Mouse (Mus musculus): Measurements from ENCODE around the gene Arl6. TPM values are rescaled to one million over a fixed set of nuclear protein-coding genes. Genes with fewer than 3 reads are reported as not detected.

Arl6 gene
- polyA plus RNA-seq, 1 experiment from 2014 or later = 50.0 TPM

- no peaks in the 10 kb centered on the region for H3K27me3 ChIP-seq (ENCODE audit: control insufficient read depth, insufficient read depth, low read length)
- no peak overlapping the region for H3K4me2 ChIP-seq (ENCODE audit: low read depth)
- no peaks in the 10 kb centered on the region for H3K9me3 ChIP-seq (ENCODE audit: control insufficient read depth, low read length)
- ATAC-seq (ENCODE audit: insufficient read depth, low FRiP score, low TSS enrichment) (peak; percentile 65), DNase-seq (ENCODE audit: low spot score) (no peak)
- H3K27ac ChIP-seq (ENCODE audit: low read depth, low read length) = no peak overlapping the region
- WGBS = 41% methylated on average over 3 of the region's 3 CpGs
- no peak overlapping the region for H3K9ac ChIP-seq (ENCODE audit: low read length)
- no peak overlapping the region for H3K4me3 ChIP-seq (ENCODE audit: low read depth, low read length)
- H3K4me1 ChIP-seq (ENCODE audit: control insufficient read depth, insufficient read depth, low read length) = no peaks in the 10 kb centered on the region
- no peaks in the 10 kb centered on the region for H3K36me3 ChIP-seq (ENCODE audit: control insufficient read depth, insufficient read depth, low read length)
These were observed 22.0 kb downstream of the Arl6 start for GRCm38 (mm10) chr16:59617167-59617566.

- Histone ChIP-seq H3K4me1 (ENCODE audit: control insufficient read depth, insufficient read depth, low read length) (no peaks in the 10 kb centered on the region), H3K27me3 (ENCODE audit: control insufficient read depth, insufficient read depth, low read length) (no peaks in the 10 kb centered on the region), H3K9ac (ENCODE audit: low read length) (no peak overlapping the region), H3K27ac (ENCODE audit: low read depth, low read length) (no peak overlapping the region), H3K36me3 (ENCODE audit: control insufficient read depth, insufficient read depth, low read length) (no peaks in the 10 kb centered on the region), H3K4me3 (ENCODE audit: low read depth, low read length) (no peak overlapping the region), H3K9me3 (ENCODE audit: control insufficient read depth, low read length) (no peaks in the 10 kb centered on the region), H3K4me2 (ENCODE audit: low read depth) (no peak overlapping the region)
- DNase-seq (ENCODE audit: low spot score) = no peak
- no peak for ATAC-seq (ENCODE audit: insufficient read depth, low FRiP score, low TSS enrichment)
- WGBS = 73% methylated on average over 3 of the region's 3 CpGs
These were observed 23.5 kb downstream of the Arl6 start for GRCm38 (mm10) chr16:59615675-59616074.

GRCm38 (mm10) chr16:59610750-59611149 is 28.4 kb downstream of the Arl6 start:
- H3K36me3 ChIP-seq (ENCODE audit: control insufficient read depth, insufficient read depth, low read length) = no peaks in the 10 kb centered on the region
- no peak for ATAC-seq (ENCODE audit: insufficient read depth, low FRiP score, low TSS enrichment)
- H3K4me3 ChIP-seq (ENCODE audit: low read depth, low read length) = no peak overlapping the region
- no peak overlapping the region for H3K9ac ChIP-seq (ENCODE audit: low read length)
- H3K9me3 ChIP-seq (ENCODE audit: control insufficient read depth, low read length) = no peaks in the 10 kb centered on the region
- no peaks in the 10 kb centered on the region for H3K4me1 ChIP-seq (ENCODE audit: control insufficient read depth, insufficient read depth, low read length)
- DNase-seq (ENCODE audit: low spot score) = no peak
- H3K4me2 ChIP-seq (ENCODE audit: low read depth) = no peak overlapping the region
- H3K27ac ChIP-seq (ENCODE audit: low read depth, low read length) = no peak overlapping the region
- 97% methylated on average over 1 of the region's 1 CpGs for WGBS
- H3K27me3 ChIP-seq (ENCODE audit: control insufficient read depth, insufficient read depth, low read length) = no peaks in the 10 kb centered on the region

- Histone ChIP-seq H3K9ac (ENCODE audit: low read length) (no peak overlapping the region), H3K4me1 (ENCODE audit: control insufficient read depth, insufficient read depth, low read length) (no peaks in the 10 kb centered on the region), H3K36me3 (ENCODE audit: control insufficient read depth, insufficient read depth, low read length) (no peaks in the 10 kb centered on the region), H3K27ac (ENCODE audit: low read depth, low read length) (peak overlapping the region; percentile 42; the same call in 1 of the 2 replicates), H3K27me3 (ENCODE audit: control insufficient read depth, insufficient read depth, low read length) (no peaks in the 10 kb centered on the region), H3K4me3 (ENCODE audit: low read depth, low read length) (no peak overlapping the region), H3K9me3 (ENCODE audit: control insufficient read depth, low read length) (no peaks in the 10 kb centered on the region), H3K4me2 (ENCODE audit: low read depth) (peak overlapping the region; percentile 28)
- WGBS = 25% methylated on average over 15 of the region's 15 CpGs
- DNase-seq (ENCODE audit: low spot score) = peak; percentile 57
- ATAC-seq (ENCODE audit: insufficient read depth, low FRiP score, low TSS enrichment) = peak; percentile 61
These were observed 35.0 kb downstream of the Arl6 start for GRCm38 (mm10) chr16:59604078-59604781.

GRCm38 (mm10) chr16:59600311-59601251 is 38.6 kb downstream of the Arl6 start, which contains the start of gene Crybg3:
Gene Crybg3, minus strand, starts transcription at chr16:59600979.
- Histone ChIP-seq H3K4me2 (ENCODE audit: low read depth) (peak within 1 kb of the TSS; percentile 64), H3K9me3 (ENCODE audit: control insufficient read depth, low read length) (no peaks in the 10 kb centered on the region), H3K4me1 (ENCODE audit: control insufficient read depth, insufficient read depth, low read length) (no peaks in the 10 kb centered on the region), H3K27ac (ENCODE audit: low read depth, low read length) (peak within 1 kb of the TSS; percentile 50; the same call in 1 of the 2 replicates), H3K36me3 (ENCODE audit: control insufficient read depth, insufficient read depth, low read length) (no peaks in the 10 kb centered on the region), H3K4me3 (ENCODE audit: low read depth, low read length) (peak within 1 kb of the TSS; percentile 78), H3K9ac (ENCODE audit: low read length) (peak within 1 kb of the TSS; percentile 90), H3K27me3 (ENCODE audit: control insufficient read depth, insufficient read depth, low read length) (no peaks in the 10 kb centered on the region)
- WGBS = under 1% methylated on average over 53 of the region's 90 CpGs
- peak; percentile 87 for ATAC-seq (ENCODE audit: insufficient read depth, low FRiP score, low TSS enrichment)
- peak; percentile 81 for DNase-seq (ENCODE audit: low spot score)

GRCm38 (mm10) chr16:59599411-59600265 is 39.6 kb downstream of the Arl6 start:
- Histone ChIP-seq H3K4me3 (ENCODE audit: low read depth, low read length) (peak overlapping the region; percentile 78), H3K9me3 (ENCODE audit: control insufficient read depth, low read length) (no peaks in the 10 kb centered on the region), H3K4me2 (ENCODE audit: low read depth) (peak overlapping the region; percentile 64), H3K36me3 (ENCODE audit: control insufficient read depth, insufficient read depth, low read length) (no peaks in the 10 kb centered on the region), H3K9ac (ENCODE audit: low read length) (peak overlapping the region; percentile 90; the same call in 1 of the 2 replicates), H3K27me3 (ENCODE audit: control insufficient read depth, insufficient read depth, low read length) (no peaks in the 10 kb centered on the region), H3K27ac (ENCODE audit: low read depth, low read length) (no peak overlapping the region), H3K4me1 (ENCODE audit: control insufficient read depth, insufficient read depth, low read length) (no peaks in the 10 kb centered on the region)
- DNase-seq (ENCODE audit: low spot score) (peak; percentile 24), ATAC-seq (ENCODE audit: insufficient read depth, low FRiP score, low TSS enrichment) (no peak)
- 23% methylated on average over 17 of the region's 17 CpGs for WGBS

GRCm38 (mm10) chr16:59598997-59599396 is 40.2 kb downstream of the Arl6 start:
- Histone ChIP-seq H3K27ac (ENCODE audit: low read depth, low read length) (no peak overlapping the region), H3K4me1 (ENCODE audit: control insufficient read depth, insufficient read depth, low read length) (no peaks in the 10 kb centered on the region), H3K9me3 (ENCODE audit: control insufficient read depth, low read length) (no peaks in the 10 kb centered on the region), H3K4me2 (ENCODE audit: low read depth) (peak overlapping the region; percentile 64), H3K27me3 (ENCODE audit: control insufficient read depth, insufficient read depth, low read length) (no peaks in the 10 kb centered on the region), H3K4me3 (ENCODE audit: low read depth, low read length) (peak overlapping the region; percentile 78; the same call in 1 of the 2 replicates), H3K36me3 (ENCODE audit: control insufficient read depth, insufficient read depth, low read length) (no peaks in the 10 kb centered on the region), H3K9ac (ENCODE audit: low read length) (no peak overlapping the region)
- WGBS = 30% methylated on average over 4 of the region's 4 CpGs
- ATAC-seq (ENCODE audit: insufficient read depth, low FRiP score, low TSS enrichment) (no peak), DNase-seq (ENCODE audit: low spot score) (no peak)

GRCm38 (mm10) chr16:59597256-59597655 is 41.9 kb downstream of the Arl6 start:
- DNase-seq (ENCODE audit: low spot score) (no peak), ATAC-seq (ENCODE audit: insufficient read depth, low FRiP score, low TSS enrichment) (no peak)
- Histone ChIP-seq H3K9ac (ENCODE audit: low read length) (no peak overlapping the region), H3K4me2 (ENCODE audit: low read depth) (no peak overlapping the region), H3K4me1 (ENCODE audit: control insufficient read depth, insufficient read depth, low read length) (no peaks in the 10 kb centered on the region), H3K27ac (ENCODE audit: low read depth, low read length) (no peak overlapping the region), H3K27me3 (ENCODE audit: control insufficient read depth, insufficient read depth, low read length) (no peaks in the 10 kb centered on the region), H3K9me3 (ENCODE audit: control insufficient read depth, low read length) (no peaks in the 10 kb centered on the region), H3K4me3 (ENCODE audit: low read depth, low read length) (no peak overlapping the region), H3K36me3 (ENCODE audit: control insufficient read depth, insufficient read depth, low read length) (no peaks in the 10 kb centered on the region)
- 95% methylated on average over 6 of the region's 6 CpGs for WGBS
